Mouse (Mus musculus): ENCODE measurements around the gene Glipr2.

Glipr2 gene

DNA sequence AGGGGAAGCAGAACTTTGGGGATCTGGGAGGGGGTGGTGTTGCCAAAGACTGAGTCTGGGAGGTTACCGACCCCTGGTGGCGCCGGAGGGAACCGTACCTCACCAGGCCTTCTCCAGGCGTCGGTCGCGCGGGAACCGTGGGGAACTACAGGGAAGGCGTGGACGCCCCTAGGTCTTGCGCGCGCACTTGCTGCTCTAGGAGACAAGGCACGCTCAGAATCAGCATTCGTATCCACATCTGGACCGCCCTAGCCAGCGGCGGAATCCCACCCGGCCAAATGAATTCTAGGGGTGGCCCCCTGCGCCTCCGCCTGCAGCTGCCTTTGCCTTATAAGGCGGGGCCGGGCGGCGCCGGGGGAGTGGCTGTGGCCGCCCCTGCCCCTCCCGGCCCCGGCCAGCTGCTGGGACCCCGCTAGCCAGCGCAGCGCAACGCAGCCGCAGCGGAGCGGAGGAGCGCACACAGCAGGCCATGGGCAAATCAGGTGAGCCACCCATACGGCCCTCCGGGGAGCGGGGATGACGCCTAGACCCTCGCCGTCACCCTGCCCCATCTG is at the start of gene Glipr2:
TSS of gene Glipr2 (plus strand) at position 110 of the 554 bp plus-strand sequence.
- DNase-seq, result peak in 1 of 2 experiments; percentile 61

DNA sequence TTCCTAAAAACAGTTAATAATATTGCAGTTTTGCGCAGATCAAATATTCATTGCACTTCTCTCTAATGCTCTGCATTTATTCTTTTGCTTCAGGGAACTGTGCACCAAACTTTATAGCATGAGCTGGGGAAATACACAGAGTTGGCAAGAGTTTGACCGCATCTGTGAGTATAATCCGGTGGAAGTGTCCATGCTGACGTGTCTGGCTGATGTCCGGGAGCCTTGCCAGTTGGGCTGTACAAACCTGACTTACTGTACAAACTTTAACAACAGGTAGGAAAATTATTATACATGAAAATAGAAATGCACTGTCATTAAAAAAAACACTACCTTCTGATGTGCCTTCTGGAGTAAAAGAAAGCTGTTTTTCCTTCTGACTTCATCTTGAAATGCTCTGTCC is 39.0 kb upstream of the Glipr2 start:
- DNase-seq, result peak in 1 of 2 experiments; percentile 4

DNA sequence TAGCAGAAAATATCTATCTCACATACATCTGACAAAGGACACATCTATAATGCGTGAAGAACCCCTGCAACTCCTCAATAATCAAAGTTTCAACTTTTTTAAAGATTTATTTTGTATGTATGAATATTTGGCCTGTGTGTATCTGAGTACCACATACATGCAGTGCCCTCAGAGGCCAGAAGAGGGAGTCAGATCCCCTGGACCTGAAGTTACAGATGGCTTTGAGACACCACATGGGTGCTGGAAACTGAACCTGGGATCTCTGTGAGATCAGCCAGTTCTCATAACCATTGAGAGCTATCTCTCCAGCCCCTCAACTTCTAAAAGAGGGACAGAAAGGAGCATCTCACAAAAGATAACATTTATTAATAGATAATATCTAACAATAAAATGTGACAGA is 36.6 kb upstream of the Glipr2 start:
- no peak for DNase-seq

DNA sequence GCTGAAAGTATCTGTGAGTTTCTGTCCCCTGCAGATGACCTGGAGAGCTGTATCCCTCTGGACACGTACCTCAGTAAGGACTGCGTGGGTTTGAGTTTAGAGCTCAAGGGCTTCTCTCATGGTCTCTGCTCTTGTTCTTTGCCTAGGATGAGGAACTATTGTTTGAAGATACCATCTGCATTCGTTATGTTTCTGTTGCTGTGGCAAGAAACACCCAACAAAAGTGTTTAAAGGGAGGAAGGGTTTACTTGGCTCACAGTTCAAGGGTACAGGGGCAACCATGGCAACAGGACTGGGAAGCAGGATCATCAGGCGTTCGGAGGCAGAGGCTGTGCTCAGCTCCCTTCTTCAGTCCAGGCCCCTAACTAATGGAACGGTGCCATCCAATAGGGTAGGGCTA is 32.1 kb upstream of the Glipr2 start:
- DNase-seq, result no peak

DNA sequence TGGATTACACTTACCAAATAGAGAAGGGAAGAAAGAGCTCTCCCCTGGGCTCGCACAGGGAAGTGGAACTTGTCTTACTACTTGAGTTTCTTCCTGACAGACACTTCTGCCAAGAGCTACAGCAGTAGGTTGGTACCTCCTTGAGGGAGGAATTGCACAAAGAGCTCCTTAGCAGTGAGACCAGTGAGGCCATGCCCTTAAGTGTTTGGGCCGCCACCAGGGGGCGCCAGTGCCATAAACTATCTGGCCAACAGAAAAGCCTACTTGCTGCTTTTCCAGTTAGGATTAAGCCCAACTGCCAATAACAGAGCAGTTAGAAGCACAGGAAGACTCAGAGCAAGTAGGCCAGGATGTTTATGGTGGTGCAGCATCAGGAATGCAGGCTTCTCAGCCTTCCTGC is 31.4 kb upstream of the Glipr2 start:
- DNase-seq, result peak; percentile 57 to 83

DNA sequence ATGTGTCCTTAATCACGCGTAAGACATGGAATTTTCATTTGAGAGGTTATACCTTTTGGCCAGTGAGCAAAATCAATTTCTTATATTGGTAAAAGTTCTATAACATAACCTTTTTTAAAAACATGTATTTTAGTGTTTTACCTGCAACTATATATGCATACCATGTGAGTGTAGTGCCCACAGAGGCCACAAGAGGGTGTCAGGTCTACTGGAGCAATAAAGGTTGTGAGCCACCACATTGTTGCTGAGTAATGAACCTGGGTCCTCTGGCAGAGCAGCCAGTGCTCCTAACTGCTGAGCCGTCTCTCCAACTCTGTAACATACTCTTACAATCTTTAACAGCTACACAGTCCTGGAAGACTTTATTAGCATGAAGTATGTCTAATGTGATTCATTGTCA is 29.4 kb upstream of the Glipr2 start:
- peak in 1 of 2 experiments; percentile 23 for DNase-seq

DNA sequence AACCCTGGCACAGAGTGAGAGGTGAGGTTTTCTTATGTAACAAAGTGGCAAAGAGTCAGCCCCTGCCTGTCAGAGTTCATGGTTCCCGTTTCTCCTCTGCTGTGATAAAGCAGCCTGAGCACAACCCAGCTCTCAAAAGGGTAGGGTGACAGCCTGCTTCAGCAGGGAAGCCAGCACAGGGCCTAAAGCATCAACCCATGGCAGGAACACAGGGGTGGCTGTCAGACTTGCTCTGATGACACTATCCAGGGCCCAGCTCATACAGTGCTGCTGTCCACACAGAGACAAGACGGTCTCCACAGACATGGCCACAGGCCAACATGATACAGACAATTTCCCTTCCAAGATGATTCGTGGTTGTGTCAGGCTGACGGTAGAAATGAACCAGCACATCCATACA is 25.3 kb upstream of the Glipr2 start:
- DNase-seq, result no peak

DNA sequence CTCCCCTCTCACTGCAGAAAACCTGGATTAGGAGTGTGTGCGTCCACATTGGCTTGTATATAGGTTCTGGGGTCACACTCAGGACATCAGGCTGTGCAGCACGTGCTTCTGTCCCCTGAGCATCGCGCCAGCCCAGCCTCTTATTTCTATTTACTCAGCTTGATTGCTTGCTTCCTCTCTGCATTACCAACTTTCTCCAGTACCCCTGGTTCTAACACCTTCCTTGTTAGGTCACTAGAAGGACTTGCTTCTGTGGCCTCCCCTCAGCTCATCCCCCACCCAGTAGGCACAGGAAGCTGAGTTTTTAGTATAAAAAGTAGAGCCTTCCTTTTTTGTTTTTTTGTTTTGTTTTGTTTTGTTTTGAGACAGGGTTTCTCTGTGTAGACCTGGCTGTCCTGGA is 21.0 kb upstream of the Glipr2 start:
- no peak for DNase-seq

DNA sequence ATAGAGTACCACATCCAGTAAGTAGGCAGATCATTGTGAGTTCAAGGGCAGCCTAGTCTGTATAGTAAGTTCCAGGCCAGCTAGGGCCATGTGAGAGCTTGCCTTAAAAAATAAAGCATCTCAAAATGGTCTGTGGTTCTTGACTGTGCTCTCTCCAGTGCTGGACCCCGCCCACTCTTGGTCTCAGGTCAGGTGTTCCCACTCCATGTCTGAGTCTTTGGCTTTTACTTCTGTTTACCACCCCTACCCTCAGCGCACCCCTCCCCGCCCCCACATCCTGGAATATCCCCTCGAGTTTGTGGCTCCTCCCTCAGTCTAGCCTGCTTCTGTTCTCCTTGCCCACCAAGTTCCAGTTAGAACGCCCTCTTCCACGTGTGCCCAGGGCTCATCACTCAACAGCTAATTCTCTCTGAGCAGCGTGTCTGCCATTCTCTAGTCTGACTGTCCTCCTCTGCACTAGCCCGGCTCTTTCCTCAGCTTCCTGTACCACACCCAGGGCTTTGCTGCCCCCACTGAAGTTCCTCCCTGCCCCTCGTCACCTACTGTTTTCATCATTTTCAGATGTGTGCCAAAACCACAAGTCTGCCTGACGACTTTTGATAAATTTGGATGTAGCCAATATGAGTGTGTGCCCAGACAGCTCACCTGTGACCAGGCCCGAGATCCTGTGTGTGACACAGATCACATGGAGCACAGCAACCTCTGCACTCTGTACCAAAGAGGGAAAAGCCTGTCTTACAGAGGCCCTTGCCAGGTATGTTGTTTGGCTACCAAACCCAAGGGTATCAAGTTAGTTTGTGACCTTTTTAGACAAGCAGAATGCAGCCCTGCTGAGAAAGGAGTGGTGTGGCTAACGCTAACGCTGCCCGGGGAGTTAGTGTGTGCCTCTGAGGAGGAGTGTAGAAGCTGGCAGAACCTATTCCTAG is 20.2 kb upstream of the Glipr2 start:
- DNase-seq, result no peak

DNA sequence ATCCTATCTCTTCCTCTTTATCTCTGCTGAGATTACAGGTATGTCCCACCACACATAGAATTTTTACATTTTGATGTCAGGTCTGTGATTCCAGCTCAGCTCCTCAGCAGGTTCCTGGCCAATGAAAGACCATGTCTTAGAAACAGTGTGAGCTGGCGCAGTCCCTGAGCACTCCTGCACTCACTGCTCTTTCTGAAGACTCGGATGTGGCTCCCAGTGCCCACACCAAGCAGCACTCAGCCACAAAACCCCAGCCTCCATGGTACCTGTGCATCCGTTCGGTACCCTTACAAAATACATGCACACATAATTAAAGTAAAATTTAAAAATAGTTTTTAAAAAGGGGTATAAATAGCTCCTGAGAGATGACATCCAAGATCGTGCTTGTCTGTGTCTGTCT is 15.9 kb upstream of the Glipr2 start:
- DNase-seq, result no peak

DNA sequence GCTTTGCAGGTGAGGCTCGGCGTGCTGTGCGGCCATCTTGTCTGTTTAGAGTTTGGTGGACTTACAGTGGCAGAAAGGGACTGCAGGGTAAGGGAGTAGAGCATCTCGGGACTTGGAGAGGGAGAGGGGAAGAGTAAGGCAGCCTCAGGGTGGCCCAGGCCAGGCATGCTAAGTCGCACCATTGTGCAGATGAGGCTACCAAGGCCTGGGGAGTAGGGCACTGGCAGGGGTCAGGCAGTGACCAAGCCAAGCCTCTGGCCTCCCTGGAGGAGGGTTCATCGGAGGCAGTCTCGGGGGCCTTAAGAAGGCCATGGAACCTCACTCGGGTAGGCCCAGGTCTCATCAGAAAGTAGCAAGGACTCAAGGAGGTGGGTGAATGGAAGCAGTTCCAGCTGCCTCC is 14.8 kb upstream of the Glipr2 start:
- no peak for DNase-seq

DNA sequence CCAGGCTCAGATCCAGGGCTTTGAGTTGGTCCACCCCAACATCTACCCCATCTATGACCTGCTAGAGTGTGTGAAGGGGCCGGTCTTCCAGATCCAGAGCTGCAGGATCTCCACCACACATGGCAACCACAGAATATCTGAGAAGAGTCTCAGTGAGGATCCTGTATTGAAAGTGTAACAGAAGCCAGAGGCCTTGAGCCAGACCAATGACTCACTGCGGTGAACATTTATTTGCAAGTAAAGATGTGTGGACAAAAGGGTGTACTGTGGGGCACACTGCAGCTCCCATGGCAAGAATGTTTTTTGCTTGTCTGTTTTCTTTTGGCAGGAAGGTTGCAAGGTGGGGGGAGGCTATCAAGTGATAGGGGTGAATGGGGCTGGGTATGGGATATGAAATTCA is 9.6 kb upstream of the Glipr2 start:
- DNase-seq, result no peak

DNA sequence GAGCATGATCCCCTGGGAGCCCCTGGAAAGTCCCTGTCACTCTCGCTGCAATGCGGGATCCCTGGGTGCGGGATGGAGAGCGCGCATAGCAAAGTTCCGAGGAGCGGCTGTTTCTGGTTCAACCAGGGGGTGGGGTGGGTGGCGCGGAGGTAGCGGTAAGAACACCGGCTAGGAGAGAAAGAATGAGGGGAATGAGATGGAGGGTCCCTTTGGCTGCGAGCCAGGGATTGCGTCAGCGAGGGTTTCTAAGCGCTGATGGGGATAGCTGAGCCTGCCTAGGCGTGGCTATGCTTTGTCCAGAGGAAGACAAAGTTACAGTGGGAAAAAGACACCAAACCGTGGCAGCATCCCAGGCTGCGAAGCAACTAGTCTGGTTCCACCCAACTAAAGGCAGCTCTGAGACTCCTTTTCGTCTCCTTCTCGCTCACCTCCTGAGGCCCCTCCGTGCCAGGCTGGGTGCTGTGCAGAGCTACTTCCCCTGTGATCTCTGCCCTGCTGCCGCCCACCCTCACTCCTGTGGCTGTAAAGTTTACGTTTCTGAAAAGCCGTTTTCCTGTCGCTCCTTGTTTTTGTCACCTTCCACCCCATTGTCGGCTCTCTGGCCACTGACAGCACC is 753 bp downstream of the Glipr2 start:
- no peak for DNase-seq

DNA sequence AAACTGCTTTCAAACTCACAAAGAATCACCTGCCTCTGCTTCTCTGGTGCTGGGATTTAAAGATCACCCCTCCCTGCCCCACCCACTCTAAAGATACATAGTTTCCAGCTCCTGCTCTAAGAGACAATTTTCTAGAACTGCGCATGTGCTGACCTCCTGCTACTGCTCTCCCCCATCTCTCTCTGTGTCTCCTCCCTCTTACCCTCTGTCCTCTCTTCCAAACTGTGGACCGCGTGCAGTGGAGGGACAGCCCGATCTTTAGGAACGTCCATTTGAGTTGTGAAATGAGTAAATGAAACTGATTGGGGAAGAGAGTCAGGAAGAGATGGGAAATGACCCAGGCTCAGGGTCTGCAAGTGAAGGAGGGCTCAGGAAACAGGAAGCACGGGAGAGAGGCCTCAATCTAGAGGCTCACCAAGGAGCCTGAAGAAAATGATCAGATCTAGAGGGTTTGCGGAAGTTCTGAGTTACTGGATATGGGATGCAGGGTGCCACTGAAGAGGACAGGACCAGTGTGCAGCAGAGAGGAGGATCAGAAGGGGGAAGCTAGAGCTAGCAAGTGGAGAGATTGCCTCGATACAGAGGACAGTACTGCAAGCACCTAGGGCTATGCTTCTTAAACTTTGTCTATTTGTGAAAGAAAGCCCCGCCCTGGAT is 2.5 kb downstream of the Glipr2 start:
- DNase-seq, result no peak

DNA sequence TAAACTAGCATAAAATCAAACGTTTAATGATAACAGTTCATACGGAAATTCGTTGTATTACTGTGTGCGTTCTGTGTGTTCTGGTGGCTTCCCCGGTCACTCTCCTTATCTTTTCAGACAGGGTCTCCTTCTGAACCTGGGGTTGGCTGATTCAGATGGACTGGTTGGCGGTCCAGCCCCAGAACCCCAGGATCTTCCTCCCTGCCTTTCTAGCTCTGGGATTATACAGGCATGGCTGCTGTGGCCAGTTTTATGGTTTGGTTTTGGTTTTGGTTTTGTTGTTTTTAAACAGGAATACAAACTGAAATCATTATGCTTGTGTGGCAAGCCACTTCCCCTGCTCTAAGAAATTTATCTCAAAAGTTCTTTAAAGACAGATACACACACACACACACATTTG is 3.0 kb downstream of the Glipr2 start:
- no peak for DNase-seq

DNA sequence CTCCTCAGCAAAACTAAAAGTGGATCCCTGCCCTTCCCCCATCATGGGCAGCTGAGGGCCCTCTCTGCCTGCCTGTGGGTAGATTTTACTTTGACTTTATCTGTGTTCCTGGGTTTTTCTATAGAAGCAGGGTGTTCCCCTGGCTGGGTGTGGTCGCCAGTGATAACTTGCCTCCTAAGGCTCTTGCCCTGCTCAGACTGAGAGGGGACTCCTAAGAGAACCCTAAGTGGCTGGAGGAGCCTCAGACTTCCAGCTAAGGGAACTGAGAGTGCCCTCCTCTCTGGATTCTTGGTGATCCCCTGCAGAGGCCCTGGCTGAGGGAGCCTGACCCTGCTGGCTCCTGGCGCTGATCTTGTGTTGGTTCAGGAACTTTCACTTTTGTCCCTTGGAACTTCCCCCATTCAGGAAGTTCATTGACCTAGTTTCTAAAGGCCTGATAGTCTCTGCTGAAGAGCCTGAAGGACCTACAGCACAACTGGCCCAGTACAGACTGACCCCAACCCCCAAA is 7.2 kb downstream of the Glipr2 start:
- peak; percentile 54 to 56 for DNase-seq

DNA sequence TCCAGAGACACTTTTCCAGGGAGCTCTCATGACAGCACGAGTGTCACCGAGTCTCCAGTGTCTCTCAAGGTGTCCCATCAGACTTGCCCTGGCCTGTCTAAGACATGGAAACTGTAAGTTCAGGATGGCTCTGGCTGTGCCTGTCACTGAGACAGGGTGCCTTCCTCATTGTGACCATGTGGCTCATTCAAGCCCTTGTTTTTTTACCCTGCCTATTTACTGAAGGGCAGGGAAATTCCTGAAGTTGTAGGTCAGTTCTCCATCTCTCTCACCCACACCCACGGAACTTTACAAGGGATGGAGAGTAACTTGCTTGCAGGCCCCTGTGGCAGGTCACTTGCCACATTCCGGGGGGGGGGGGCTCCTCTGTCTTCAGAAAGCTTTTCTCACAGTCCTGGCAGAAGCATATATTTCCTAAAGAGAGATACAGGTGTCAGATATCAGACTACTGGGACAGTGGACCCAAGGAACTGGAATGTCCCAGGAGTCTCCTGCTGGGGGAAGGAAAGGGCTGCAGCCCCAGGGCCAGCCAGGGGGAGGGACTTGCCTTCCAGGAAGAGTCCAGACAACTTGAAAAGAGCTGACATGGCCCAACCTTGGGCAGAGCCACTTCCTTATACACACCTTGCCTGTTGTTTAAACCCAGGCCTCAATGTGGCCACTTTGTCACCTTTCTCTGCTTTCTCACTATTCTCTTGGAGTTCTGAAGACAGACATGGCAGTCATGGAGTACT is 7.9 kb downstream of the Glipr2 start:
- DNase-seq, result no peak

DNA sequence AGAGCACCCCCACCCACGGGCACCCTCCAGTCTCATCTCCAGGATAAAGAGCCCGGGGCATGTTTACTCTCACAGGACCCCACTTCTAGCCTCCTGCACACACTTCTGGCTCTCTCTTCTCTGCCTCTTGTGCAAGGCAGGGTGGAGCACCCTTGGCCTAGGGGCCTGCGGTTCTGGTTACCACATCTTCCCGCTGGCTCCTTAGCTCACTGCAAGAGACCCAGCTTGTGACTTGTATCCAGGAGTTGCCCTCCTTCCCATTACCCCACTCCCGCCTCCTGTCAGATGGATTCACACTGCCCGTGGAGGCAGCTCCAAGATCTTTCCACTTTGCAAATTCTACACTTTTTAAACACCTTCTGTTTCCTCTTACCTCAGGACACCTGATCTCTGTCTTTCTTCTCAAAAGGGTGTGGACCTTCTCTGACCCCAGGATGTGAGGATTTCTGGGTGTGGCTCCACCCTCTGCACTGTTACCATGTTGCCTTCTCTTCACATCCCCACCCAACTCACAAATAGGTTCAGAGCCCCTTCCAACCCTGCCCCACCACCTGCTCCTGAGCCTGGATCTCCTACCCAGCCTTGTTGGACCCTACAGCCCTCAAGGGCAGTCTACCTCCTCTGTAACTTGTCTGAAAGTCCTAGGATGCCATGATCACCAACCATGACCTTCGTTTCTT is 8.8 kb downstream of the Glipr2 start:
- no peak for DNase-seq

DNA sequence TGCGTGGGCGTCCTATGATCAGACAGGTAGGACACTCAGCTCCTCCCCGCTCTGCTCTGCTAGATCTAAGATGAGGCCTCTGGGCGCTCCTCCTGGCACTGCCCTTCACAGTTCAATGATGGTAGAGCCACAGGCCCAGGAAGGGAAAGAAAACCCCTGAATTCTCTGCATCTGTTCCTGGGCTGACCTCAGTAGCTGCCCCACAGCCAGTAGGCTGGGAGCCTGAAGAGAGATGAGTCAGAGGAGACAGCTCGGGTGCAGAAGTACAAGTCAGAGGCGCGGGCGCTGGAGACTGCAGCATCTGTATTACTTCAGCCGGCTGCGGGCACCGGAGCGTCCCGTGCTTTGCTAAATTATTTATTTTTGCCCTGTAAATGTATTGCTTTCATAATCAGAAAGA is 11.4 kb downstream of the Glipr2 start:
- DNase-seq, result peak; percentile 66 to 72

DNA sequence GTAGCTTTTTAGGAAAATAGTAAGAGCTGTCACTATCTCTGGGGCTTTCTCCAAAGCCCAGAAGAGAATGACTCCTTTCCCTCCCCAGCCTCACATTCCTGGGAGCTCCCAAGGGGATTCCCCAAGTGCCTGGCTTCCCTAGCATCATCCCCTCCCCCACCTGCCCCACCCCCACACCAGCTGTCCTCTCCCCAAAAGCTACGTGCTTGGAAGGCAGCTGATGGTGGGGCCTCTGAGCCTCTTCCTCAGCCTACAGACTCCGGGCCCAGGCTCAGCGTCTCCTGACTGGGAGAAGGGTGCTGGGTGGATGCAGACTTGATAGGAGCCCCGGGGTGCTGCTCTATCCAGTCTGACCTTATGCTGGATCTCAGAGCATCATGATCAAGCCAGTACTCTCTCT is 12.2 kb downstream of the Glipr2 start:
- DNase-seq, result no peak

DNA sequence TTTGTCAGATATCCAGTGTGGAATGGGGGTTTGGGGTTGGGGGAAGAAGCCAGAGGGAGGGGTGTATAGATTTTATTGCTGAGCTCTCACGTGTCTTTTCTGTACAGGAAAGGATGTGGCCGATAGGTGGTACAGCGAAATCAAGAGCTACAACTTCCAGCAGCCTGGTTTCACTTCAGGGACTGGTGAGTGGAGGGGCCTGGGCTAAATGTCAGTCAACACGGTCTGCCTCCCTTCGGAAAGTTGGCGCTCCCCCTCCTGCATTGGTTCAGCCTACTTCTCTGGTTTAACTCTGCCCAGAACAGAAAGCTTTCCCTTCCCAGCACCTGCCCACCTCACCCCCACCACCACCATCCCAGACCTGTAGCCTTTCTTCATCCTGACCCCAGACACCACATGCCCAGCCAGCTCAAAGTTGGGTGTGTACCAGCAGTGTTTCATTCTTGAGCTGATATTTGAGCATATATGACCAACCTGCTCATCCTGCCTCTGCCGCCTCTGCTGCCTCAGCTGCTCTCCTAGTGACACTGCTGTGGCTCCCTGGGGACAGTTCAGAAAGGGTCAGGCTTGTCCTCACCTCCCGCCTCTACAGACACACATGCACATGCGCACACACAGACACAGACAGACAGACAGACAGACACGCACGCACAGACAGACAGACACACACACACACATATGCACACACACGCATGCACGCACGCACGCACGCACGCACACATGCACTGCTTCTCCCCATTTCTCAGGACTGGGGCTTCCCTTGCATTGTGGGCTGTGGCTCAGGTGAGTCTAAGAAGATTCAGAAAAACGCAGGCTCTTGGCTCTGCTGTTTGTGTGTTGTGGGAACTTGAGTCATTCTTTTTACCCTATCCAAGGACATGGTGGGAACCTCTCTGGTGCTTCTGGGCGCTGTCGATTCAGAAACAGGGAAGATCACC is 13.5 kb downstream of the Glipr2 start:
- no peak for DNase-seq

All from kidney, adult 8-10 months (tissue).